Mouse (Mus musculus): ENCODE measurements around the gene E130114P18Rik. TPM values are rescaled to one million over a fixed set of nuclear protein-coding genes. Genes with fewer than 3 reads are reported as not detected.

E130114P18Rik gene
- polyA plus RNA-seq, 1 experiment from 2014 or later: 6.3 TPM

- Histone ChIP-seq H3K4me2 (replicated peaks; ENCODE audit: low read depth, low read length) (no peak overlapping the region), H3K4me3 (ENCODE audit: low read depth, low read length) (no peak overlapping the region), H3K27ac (ENCODE audit: low read length) (no peak overlapping the region), H3K27me3 (ENCODE audit: control insufficient read depth, insufficient read depth, low read length) (no peaks in the 10 kb centered on the region), H3K36me3 (ENCODE audit: control insufficient read depth, insufficient read depth, low read length) (peaks cover 22% of the 10 kb centered on the region), H3K9me3 (ENCODE audit: control insufficient read depth, low read depth, low read length) (no peaks in the 10 kb centered on the region), H3K9ac (replicated peaks; ENCODE audit: low read depth, low read length) (no peak overlapping the region), H3K4me1 (ENCODE audit: control insufficient read depth, insufficient read depth, low read length) (peaks cover 3% of the 10 kb centered on the region; the same call in 1 of the 2 replicates)
- no peak for ATAC-seq (ENCODE audit: insufficient number of reproducible peaks, insufficient read depth, low FRiP score, low read depth)
- 96% methylated on average over 26 of the region's 26 CpGs for WGBS
These were observed 5.4 kb upstream of the E130114P18Rik start for GRCm38 (mm10) chr4:97783073-97783879.

- Histone ChIP-seq H3K27ac (ENCODE audit: low read length) (no peak overlapping the region), H3K9ac (replicated peaks; ENCODE audit: low read depth, low read length) (no peak overlapping the region), H3K4me3 (ENCODE audit: low read depth, low read length) (no peak overlapping the region), H3K9me3 (ENCODE audit: control insufficient read depth, low read depth, low read length) (no peaks in the 10 kb centered on the region), H3K36me3 (ENCODE audit: control insufficient read depth, insufficient read depth, low read length) (peaks cover 22% of the 10 kb centered on the region), H3K4me2 (replicated peaks; ENCODE audit: low read depth, low read length) (no peak overlapping the region), H3K27me3 (ENCODE audit: control insufficient read depth, insufficient read depth, low read length) (no peaks in the 10 kb centered on the region), H3K4me1 (ENCODE audit: control insufficient read depth, insufficient read depth, low read length) (peaks cover 3% of the 10 kb centered on the region; the same call in 1 of the 2 replicates)
- ATAC-seq (ENCODE audit: insufficient number of reproducible peaks, insufficient read depth, low FRiP score, low read depth): no peak
- WGBS: 93% methylated on average over 6 of the region's 6 CpGs
These were observed 4.6 kb upstream of the E130114P18Rik start for GRCm38 (mm10) chr4:97782497-97782896.

DNA sequence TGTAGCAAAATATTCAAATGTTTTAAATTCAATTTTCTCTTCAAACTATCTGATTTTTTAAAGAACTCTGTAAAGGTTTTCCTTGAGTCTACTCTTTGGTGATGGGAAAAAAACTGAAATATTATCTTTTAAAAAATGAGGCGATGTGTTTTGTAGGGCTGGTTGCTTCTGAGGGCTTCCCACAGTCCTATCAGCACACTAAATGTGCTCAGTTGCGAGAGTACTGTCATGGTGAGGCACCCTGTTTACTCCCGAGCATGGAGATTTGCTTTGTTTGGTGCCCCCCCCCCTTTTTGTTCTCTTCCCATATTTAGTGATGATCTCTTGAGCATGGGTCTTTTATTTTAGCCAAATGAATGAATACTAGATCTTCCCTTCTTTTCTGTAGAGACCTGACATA lies 4.2 kb upstream of the E130114P18Rik start:
- Histone ChIP-seq H3K9ac (replicated peaks; ENCODE audit: low read depth, low read length) (no peak overlapping the region), H3K36me3 (ENCODE audit: control insufficient read depth, insufficient read depth, low read length) (peaks cover 18% of the 10 kb centered on the region), H3K9me3 (ENCODE audit: control insufficient read depth, low read depth, low read length) (no peaks in the 10 kb centered on the region), H3K4me3 (ENCODE audit: low read depth, low read length) (no peak overlapping the region), H3K4me2 (replicated peaks; ENCODE audit: low read depth, low read length) (no peak overlapping the region), H3K27me3 (ENCODE audit: control insufficient read depth, insufficient read depth, low read length) (no peaks in the 10 kb centered on the region), H3K27ac (ENCODE audit: low read length) (no peak overlapping the region), H3K4me1 (ENCODE audit: control insufficient read depth, insufficient read depth, low read length) (peaks cover 3% of the 10 kb centered on the region; the same call in 1 of the 2 replicates)
- no peak for ATAC-seq (ENCODE audit: insufficient number of reproducible peaks, insufficient read depth, low FRiP score, low read depth)
- WGBS: 87% methylated on average over 3 of the region's 3 CpGs

GRCm38 (mm10) chr4:97780666-97781435 lies 3.0 kb upstream of the E130114P18Rik start:
- H3K4me2 ChIP-seq (replicated peaks; ENCODE audit: low read depth, low read length): peak overlapping the region; percentile 28
- peak overlapping the region; percentile 90; the same call in 1 of the 2 replicates for H3K4me3 ChIP-seq (ENCODE audit: low read depth, low read length)
- H3K4me1 ChIP-seq (ENCODE audit: control insufficient read depth, insufficient read depth, low read length): no peaks in the 10 kb centered on the region
- no peaks in the 10 kb centered on the region for H3K9me3 ChIP-seq (ENCODE audit: control insufficient read depth, low read depth, low read length)
- H3K9ac ChIP-seq (replicated peaks; ENCODE audit: low read depth, low read length): no peak overlapping the region
- H3K36me3 ChIP-seq (ENCODE audit: control insufficient read depth, insufficient read depth, low read length): peaks cover 17% of the 10 kb centered on the region
- H3K27ac ChIP-seq (ENCODE audit: low read length): no peak overlapping the region; the same call in 1 of the 2 replicates
- no peak for ATAC-seq (ENCODE audit: insufficient number of reproducible peaks, insufficient read depth, low FRiP score, low read depth)
- H3K27me3 ChIP-seq (ENCODE audit: control insufficient read depth, insufficient read depth, low read length): no peaks in the 10 kb centered on the region
- WGBS: 66% methylated on average over 7 of the region's 7 CpGs

DNA sequence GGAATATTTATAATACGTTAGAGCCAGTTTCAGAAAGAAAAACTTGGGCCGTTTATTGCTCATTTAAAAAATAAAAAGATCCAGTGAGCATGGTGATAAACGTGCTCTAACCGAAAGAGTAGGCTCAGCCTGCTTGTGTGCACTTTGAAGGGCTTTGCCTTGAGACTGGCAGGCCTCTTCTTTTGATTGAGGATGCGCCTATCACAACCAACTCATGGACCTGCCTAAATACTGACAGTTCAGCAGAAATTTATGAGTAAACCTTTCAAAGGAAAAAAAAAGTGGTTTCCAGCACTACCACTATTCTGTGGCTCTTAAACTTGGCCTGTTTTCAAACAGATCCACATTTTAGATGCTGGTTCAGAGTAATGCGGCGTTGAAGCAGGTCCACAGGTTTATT lies 2.1 kb upstream of the E130114P18Rik start:
- peak overlapping the region; percentile 37 for H3K9ac ChIP-seq (replicated peaks; ENCODE audit: low read depth, low read length)

GRCm38 (mm10) chr4:97779003-97779930 lies 1.4 kb upstream of the E130114P18Rik start:
- Histone ChIP-seq H3K36me3 (ENCODE audit: control insufficient read depth, insufficient read depth, low read length) (peaks cover 10% of the 10 kb centered on the region), H3K9ac (replicated peaks; ENCODE audit: low read depth, low read length) (peak overlapping the region; percentile 100), H3K27ac (ENCODE audit: low read length) (peak overlapping the region; percentile 98), H3K4me2 (replicated peaks; ENCODE audit: low read depth, low read length) (peak overlapping the region; percentile 77), H3K27me3 (ENCODE audit: control insufficient read depth, insufficient read depth, low read length) (no peaks in the 10 kb centered on the region), H3K4me1 (ENCODE audit: control insufficient read depth, insufficient read depth, low read length) (peaks cover 7% of the 10 kb centered on the region; the same call in 1 of the 2 replicates), H3K9me3 (ENCODE audit: control insufficient read depth, low read depth, low read length) (no peaks in the 10 kb centered on the region), H3K4me3 (ENCODE audit: low read depth, low read length) (peak overlapping the region; percentile 90)
- WGBS: 14% methylated on average over 18 of the region's 18 CpGs
- ATAC-seq (ENCODE audit: insufficient number of reproducible peaks, insufficient read depth, low FRiP score, low read depth): no peak

More for the DNA sequence above, 2.1 kb upstream of the E130114P18Rik start:
- Histone ChIP-seq H3K9me3 (ENCODE audit: control insufficient read depth, low read depth, low read length) (no peaks in the 10 kb centered on the region), H3K4me2 (replicated peaks; ENCODE audit: low read depth, low read length) (peak overlapping the region; percentile 77), H3K27me3 (ENCODE audit: control insufficient read depth, insufficient read depth, low read length) (no peaks in the 10 kb centered on the region), H3K36me3 (ENCODE audit: control insufficient read depth, insufficient read depth, low read length) (peaks cover 15% of the 10 kb centered on the region), H3K4me3 (ENCODE audit: low read depth, low read length) (peak overlapping the region; percentile 90; the same call in 1 of the 2 replicates), H3K4me1 (ENCODE audit: control insufficient read depth, insufficient read depth, low read length) (peaks cover under 1% of the 10 kb centered on the region; the same call in 1 of the 2 replicates), H3K27ac (ENCODE audit: low read length) (peak overlapping the region; percentile 98; the same call in 1 of the 2 replicates)
- WGBS: 35% methylated on average over 7 of the region's 7 CpGs
- ATAC-seq (ENCODE audit: insufficient number of reproducible peaks, insufficient read depth, low FRiP score, low read depth): no peak

DNA sequence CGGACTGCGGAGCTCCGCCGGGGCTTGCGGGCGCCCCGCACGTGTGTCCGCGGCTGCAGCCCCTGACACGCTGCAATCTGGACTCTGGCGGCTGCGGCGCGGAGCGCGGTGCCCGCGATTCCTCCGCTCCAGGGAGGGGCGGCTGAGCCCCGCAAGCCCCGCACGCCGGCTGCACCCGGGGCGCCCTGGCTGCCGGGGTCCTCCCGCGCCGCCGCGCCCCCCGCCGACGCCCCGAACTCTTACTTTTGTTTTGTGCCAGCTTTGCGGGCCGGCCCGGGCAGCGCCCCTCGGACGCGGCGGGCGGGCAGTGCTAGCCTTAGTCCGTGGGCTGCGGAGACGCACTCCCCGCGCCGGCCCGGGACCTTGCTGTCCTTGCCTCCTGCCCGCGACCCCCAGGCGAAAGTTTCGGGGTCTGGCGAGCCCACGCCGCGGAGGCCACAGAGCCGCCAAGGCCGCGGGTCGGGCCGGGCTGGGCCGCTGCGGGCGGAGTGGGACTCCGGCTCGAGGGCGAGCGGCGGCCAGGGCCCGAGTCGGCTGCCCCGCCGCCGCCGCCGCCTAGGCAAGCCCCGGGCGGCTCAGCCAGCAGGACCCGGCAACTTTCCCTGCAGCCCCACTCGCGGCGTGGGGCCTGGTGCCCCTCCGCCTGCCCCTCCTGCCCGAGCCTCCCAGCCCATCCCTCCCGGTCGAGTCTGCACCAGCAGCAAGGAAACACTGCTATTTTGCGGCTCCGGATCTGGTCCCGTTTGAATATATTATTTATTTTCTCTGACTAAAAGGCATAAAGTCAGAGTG lies 529 bp upstream of the E130114P18Rik start:
- H3K4me2 ChIP-seq (replicated peaks; ENCODE audit: low read depth, low read length): peak overlapping the region; percentile 77
- H3K36me3 ChIP-seq (ENCODE audit: control insufficient read depth, insufficient read depth, low read length): peaks cover 3% of the 10 kb centered on the region; the same call in 1 of the 2 replicates
- H3K27me3 ChIP-seq (ENCODE audit: control insufficient read depth, insufficient read depth, low read length): no peaks in the 10 kb centered on the region
- no peaks in the 10 kb centered on the region for H3K9me3 ChIP-seq (ENCODE audit: control insufficient read depth, low read depth, low read length)
- peak overlapping the region; percentile 98 for H3K27ac ChIP-seq (ENCODE audit: low read length)
- no peak for ATAC-seq (ENCODE audit: insufficient number of reproducible peaks, insufficient read depth, low FRiP score, low read depth)
- H3K4me1 ChIP-seq (ENCODE audit: control insufficient read depth, insufficient read depth, low read length): peaks cover 12% of the 10 kb centered on the region; the same call in 1 of the 2 replicates
- peak overlapping the region; percentile 90 for H3K4me3 ChIP-seq (ENCODE audit: low read depth, low read length)
- H3K9ac ChIP-seq (replicated peaks; ENCODE audit: low read depth, low read length): peak overlapping the region; percentile 100
- 1% methylated on average over 92 of the region's 94 CpGs for WGBS
